Mouse (Mus musculus) inflammation-experienced regulatory T-cells (primary cell): ENCODE data around the gene Stard3. TPM values are rescaled to one million over a fixed set of nuclear protein-coding genes. Genes with fewer than 3 reads are reported as not detected.

Experiments
- polyA plus RNA-seq, 2 experiments: library from polyadenylated mRNA; unstranded; fragments of 100-300 nt; shearing (Covaris generic); gene quantifications; one replicate each; pipeline ENCODE4 v1.2.1; 2017

The Stard3 gene
- 10 to 100 TPM; 61.8 to 64.9 TPM for polyA plus RNA-seq

GRCm38 (mm10) chr11:98358161-98359083, at the start of gene Stard3:
TSS of gene Stard3 (plus strand) at chr11:98358368.

GRCm38 (mm10) chr11:98329081-98329959, 28.8 kb upstream of the Stard3 start, which contains the start of gene Neurod2:
TSS of gene Neurod2 (minus strand) at chr11:98329648.

GRCm38 (mm10) chr11:98348083-98348961, 9.8 kb upstream of the Stard3 start, which contains the start of gene Ppp1r1b:
TSS of gene Ppp1r1b (plus strand) at chr11:98348404.

GRCm38 (mm10) chr11:98383261-98384030, 25.3 kb downstream of the Stard3 start, which contains the start of gene Tcap:
TSS of gene Tcap (plus strand) at chr11:98383811.

GRCm38 (mm10) chr11:98385638-98386585, 27.7 kb downstream of the Stard3 start, which contains the start of gene Pnmt:
TSS of gene Pnmt (plus strand) at chr11:98386450.

GRCm38 (mm10) chr11:98400161-98400726, 42.1 kb downstream of the Stard3 start, which contains the start of gene Pgap3:
TSS of gene Pgap3 (minus strand) at chr11:98400490.

GRCm38 (mm10) chr11:98412273-98412796, 54.2 kb downstream of the Stard3 start, which contains the start of gene Erbb2:
TSS of gene Erbb2 (plus strand) at chr11:98412470.

Other genes with a start within 250 kb of the Stard3 start
- 10 to 100 TPM; 26.0 to 32.3 TPM for gene Fbxl20, start 208.0 kb upstream of the Stard3 start, polyA plus RNA-seq
- 10 to 100 TPM; 35.7 to 41.7 TPM for gene Med1, start 165.1 kb upstream of the Stard3 start, polyA plus RNA-seq
- gene Cdk12, start 155.3 kb upstream of the Stard3 start, polyA plus RNA-seq, result 10 to 100 TPM; 17.4 to 22.9 TPM
- gene Neurod2, start 28.7 kb upstream of the Stard3 start, polyA plus RNA-seq, result under 1 TPM; 0.06 to 0.67 TPM
- gene Ppp1r1b, start 10.0 kb upstream of the Stard3 start, polyA plus RNA-seq, result 1 to 10 TPM; 1.5 to 3.9 TPM
- gene Tcap, start 25.4 kb downstream of the Stard3 start, polyA plus RNA-seq, result 1 to 10 TPM in 1 of 2 experiments, not detected in 1; 1.0 TPM
- gene Pnmt, start 28.1 kb downstream of the Stard3 start, polyA plus RNA-seq, result not detected
- gene Pgap3, start 42.1 kb downstream of the Stard3 start, polyA plus RNA-seq, result 10 to 100 TPM; 12.6 to 13.7 TPM
- gene Erbb2, start 54.1 kb downstream of the Stard3 start, polyA plus RNA-seq, result under 1 TPM; 0.16 to 0.22 TPM
- gene Mien1, start 80.6 kb downstream of the Stard3 start, polyA plus RNA-seq, result 100 to 1,000 TPM; 141 to 157 TPM
- 1 to 10 TPM; 1.5 to 6.5 TPM for gene Grb7, start 88.0 kb downstream of the Stard3 start, polyA plus RNA-seq
- gene Ikzf3, start 187.7 kb downstream of the Stard3 start, polyA plus RNA-seq, result 10 to 100 TPM; 40.9 to 85.7 TPM
- gene Zpbp2, start 192.7 kb downstream of the Stard3 start, polyA plus RNA-seq, result 1 to 10 TPM; 3.0 to 3.7 TPM
- gene Ormdl3, start 229.0 kb downstream of the Stard3 start, polyA plus RNA-seq, result 10 to 100 TPM; 62.2 to 78.9 TPM
- under 1 TPM in 1 of 2 experiments, not detected in 1; 0.23 TPM for gene Lrrc3c, start 239.9 kb downstream of the Stard3 start, polyA plus RNA-seq